Mouse (Mus musculus): ENCODE measurements around the gene Stat5a.

Stat5a gene

DNA sequence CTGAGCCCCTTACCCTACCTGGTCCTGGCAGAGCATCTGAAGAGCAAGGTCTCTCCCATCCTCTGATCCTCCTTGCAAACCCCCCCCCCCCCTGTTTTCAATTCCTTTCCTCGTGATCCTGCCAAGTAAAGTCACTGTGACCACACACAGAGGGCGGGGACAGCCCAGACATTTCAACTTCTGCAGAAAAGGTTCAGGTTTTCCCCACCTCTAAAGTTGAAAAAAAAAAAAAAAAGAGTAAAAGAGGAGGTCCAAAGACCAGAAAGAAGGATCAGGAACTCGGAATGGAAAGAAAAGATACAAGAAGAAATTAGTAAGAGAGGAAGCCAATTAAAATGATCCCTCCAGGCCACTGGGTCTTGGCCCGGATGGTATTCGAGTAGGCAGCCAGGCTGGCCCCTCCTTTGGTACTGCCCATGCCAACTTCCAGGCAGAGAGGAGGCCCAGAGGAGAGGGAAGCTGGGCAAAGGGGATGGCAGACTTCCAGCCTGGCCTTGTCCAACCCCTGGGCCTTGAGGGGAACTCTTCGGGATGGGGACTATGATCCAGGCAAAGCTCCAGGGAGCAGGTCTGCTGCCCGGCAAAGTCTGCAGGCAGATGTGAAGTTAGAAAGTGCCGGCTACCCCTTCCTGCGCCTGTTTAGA lies at the start of gene Stat5a:
Gene Stat5a (plus strand): TSS at position 417 of the 644 bp plus-strand sequence.
- CTCF ChIA-PET, result interaction anchor here (0.6 to 2.0 kb wide), 5 partner anchors 17 to 535 kb away, joined by 3 to 6 read pairs (median 3); no protein-coding TSS in a partner anchor

- CTCF ChIA-PET, result interaction anchor here (0.9 kb wide), 1 partner anchor 50 kb away, joined by 5 read pairs; no protein-coding TSS in a partner anchor
Observed at GRCm38 (mm10) chr11:100810516-100810915, 48.6 kb upstream of the Stat5a start.

DNA sequence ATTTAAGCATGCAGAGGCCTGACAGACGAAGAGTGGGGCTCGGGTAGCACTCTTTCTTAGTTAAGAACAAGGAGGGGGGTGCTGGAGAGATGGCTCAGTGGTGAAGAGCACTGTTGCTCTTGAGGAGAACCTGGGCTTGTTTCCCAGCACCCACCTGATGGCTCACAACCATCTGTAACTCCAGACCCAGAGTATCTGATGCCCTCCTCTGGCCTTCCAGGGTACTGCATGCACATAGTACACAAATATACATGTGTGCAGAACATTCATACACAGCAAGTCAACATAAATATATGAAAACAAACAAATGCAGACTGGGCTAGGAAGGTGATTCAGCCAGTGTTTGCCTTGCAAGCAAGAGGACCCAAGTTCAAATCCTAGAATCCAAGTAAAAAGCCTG lies 48.0 kb upstream of the Stat5a start:
- CTCF ChIA-PET, result no interaction called here

DNA sequence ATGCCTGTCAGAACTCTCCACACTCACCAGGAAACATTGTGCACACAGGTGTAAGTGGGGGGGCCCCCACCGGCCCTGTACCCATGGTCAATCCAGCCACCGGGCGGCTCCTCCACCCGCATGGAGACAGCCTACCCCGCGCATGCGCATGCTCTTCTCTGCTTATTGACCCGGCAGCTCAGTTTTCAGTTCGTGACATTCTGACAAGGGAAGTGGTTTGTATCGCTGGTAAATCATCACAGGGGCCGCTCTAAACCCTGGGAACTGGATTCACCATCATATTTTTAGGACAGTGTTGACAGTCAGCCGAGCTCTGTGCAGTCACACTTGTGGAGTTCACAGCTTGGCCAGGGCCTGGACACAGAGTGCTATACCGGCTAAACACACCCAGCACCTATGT lies 44.7 kb upstream of the Stat5a start:
- CTCF ChIA-PET, result interaction anchor here (0.6 to 0.8 kb wide), 2 partner anchors 55 to 439 kb away, joined by 3 to 4 read pairs; partner anchors contain the start of genes Kcnh4 and Vps25

DNA sequence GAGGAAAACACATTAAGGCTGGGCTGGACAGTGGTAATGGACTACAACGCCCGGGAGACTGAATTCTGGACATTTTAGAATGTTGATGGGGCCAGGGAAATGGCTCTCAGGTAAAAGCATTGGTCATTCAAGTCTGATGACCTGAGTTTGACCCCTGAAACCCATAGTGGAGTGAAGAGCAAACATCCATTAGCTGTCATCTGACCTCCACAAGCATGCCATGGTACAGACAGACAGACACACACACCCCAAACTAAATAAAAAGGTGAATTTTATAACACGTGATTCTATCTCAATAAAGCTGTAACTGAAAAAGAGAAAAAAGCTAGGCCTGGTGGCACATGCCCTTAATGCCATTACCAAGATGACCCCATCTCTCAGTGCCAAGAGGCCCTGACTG lies 42.8 kb upstream of the Stat5a start:
- CTCF ChIA-PET, result no interaction called here

DNA sequence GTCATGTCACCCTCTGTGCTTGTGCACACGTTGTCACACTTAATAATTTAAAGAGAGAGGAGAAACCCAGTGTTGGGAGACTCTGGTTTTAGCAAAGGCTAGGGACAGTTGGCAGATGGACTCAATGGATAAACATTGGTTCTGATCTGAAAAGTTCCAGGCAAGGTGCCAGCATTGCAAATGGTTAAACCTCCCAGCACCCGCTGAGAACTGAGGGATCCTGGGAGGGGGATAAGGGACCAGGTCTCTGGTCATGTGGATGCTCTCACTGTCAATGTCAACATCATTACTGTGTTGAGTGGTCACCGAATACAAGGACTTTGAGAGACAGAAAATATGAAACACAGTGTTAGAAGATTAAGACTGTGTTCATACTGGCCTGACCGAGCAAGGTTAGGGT lies 42.4 kb upstream of the Stat5a start:
- CTCF ChIA-PET, result no interaction called here

DNA sequence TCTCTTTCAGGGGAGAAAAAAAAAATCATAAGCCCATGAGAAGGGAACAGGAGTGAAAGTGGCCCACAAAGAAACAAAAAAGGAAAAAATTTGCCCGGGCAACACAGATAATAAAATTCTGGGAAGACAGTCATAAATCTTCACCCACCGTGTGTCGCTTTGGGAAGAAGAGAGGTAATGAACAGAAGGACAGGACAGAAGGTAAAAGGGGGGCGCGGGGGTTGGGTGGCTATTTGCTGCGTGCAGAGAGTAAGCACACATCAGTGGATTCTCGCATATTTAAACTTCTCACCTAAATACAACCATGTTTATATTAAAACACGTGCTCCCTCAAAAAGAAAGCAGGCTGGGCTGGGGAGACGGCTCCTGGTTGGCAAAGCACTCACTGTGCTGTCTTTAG lies 41.8 kb upstream of the Stat5a start:
- CTCF ChIA-PET, result no interaction called here

GRCm38 (mm10) chr11:100818359-100819012 lies 40.7 kb upstream of the Stat5a start:
- CTCF ChIA-PET, result interaction anchor here (0.6 to 0.7 kb wide), 3 partner anchors 73 to 249 kb away, joined by 3 read pairs; no protein-coding TSS in a partner anchor

GRCm38 (mm10) chr11:100819048-100819447 lies 40.1 kb upstream of the Stat5a start:
- CTCF ChIA-PET, result interaction anchor here (0.7 kb wide), 2 partner anchors 74 to 250 kb away, joined by 3 read pairs; no protein-coding TSS in a partner anchor

- CTCF ChIA-PET, result no interaction called here
Observed at GRCm38 (mm10) chr11:100819626-100820025, 39.5 kb upstream of the Stat5a start.

DNA sequence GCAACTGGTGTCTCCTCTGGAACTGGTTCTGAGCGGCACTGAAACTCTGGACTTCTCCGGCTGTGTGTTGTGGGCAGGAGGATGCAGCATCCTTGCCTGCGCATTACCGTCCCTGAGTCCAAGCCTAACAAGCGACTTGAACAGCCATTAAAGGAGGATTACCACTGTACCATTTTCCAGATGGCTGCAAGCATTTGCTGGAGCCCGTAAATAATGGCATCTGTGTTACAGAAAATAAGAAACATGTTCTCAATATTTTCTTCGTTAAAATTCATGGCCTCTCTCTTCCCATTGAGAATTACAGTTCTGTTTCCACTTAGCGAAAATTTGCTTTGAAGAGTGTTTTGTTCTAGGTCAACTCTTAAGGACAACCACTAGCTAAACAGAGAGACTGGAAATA lies 39.1 kb upstream of the Stat5a start:
- CTCF ChIA-PET, result no interaction called here

GRCm38 (mm10) chr11:100821605-100822220 lies 37.4 kb upstream of the Stat5a start:
- CTCF ChIA-PET, result no interaction called here

DNA sequence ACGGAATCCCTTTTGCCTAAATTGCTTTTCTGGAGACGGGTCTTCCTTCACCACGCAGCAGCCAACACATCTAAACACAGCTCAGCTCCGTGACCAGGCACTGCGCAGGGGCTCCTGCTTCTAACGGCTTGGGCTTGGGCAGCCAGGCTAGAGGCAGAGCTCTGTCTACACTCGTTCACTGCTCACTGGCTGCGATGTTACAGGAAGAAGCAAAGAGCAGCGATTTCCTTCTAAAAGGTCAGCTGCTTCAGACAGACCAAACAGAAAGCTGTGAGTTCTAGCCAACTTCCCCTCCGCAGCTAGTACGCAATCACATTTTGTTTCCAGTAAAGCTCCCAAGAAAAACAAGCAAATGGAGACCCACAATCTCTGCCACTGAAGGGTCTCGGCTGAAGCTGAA lies 36.8 kb upstream of the Stat5a start:
- CTCF ChIA-PET, result interaction anchor here (1.9 kb wide), 1 partner anchor 38 kb away, joined by 6 read pairs; the partner anchor contains the start of gene Stat5a

DNA sequence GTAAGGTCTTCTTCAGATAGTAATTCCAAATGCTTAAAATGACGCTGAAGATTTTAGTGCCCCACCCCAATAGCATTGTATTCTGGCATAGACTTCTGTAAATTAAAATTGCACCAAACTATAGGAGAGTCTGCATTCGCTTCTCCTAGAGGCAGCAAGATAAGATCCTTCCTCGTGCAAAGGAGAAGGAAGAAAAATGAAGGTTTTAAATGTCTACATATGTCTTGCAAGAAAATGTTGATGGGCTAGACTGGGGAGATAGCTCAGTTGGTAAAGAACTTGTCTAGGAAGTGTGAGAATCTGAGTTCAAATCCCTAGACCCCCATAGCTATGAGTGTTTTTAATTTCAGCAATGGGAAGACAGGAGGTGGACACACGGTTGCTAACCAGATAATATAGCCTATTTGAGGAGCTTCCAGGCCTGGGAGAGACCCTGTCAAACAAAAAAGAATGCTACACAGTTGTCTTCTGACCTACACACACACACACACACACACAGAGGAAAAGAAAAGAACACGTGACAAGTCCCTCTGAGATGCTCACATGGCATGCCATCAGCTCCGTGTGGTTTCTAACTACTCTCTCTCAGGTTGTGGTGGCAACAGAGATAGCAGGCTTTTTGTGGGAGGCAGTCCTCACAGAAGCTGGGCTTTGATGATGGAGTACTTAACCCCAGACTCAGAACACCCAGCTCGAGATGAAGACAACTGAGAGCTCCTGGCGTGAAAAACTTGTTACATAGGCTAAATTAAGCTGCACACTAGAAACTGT lies 35.4 kb upstream of the Stat5a start:
- CTCF ChIA-PET, result interaction anchor here (0.7 to 1.9 kb wide), 2 partner anchors 36 to 83 kb away, joined by 6 read pairs; partner anchors contain the start of gene Stat5a

DNA sequence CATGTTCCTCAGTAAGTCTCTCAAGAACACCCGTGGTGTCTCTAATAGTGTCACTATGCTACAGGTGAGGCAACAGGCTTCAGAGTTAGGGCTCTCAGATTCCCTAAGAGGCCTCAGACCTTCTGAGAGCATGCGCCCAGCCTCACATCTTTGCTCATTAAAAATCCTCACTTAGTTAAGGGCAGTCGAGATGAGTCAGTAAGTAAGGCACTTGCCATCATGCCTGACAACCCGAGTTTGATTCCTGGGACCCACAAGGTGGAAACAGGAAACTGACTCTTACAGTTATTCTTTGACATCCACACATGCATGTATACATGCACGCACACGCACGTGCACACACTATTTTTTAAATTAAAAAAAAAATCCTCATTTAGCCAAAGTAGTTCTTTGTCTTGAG lies 34.7 kb upstream of the Stat5a start:
- CTCF ChIA-PET, result no interaction called here

DNA sequence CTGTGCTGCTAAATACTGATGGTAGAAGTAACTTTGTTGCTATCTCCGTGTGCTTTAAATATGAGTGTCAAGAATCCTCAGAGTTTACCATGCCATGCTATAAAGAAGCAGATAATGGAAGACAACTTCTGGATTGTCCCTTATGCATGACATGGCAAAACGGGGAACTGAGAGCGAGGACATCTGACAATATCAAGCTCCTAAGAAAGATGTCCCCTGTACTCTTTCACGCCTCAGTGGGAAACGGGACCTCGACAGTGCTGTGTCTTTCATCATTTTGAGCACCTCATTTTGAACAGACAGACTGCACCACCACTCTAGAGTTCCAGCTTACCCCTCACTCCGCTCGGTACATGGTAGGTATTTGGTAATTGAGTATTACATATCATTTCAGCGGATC lies 33.7 kb upstream of the Stat5a start:
- CTCF ChIA-PET, result interaction anchor here (0.6 to 0.7 kb wide), 2 partner anchors 9 to 121 kb away, joined by 3 to 5 read pairs; no protein-coding TSS in a partner anchor

DNA sequence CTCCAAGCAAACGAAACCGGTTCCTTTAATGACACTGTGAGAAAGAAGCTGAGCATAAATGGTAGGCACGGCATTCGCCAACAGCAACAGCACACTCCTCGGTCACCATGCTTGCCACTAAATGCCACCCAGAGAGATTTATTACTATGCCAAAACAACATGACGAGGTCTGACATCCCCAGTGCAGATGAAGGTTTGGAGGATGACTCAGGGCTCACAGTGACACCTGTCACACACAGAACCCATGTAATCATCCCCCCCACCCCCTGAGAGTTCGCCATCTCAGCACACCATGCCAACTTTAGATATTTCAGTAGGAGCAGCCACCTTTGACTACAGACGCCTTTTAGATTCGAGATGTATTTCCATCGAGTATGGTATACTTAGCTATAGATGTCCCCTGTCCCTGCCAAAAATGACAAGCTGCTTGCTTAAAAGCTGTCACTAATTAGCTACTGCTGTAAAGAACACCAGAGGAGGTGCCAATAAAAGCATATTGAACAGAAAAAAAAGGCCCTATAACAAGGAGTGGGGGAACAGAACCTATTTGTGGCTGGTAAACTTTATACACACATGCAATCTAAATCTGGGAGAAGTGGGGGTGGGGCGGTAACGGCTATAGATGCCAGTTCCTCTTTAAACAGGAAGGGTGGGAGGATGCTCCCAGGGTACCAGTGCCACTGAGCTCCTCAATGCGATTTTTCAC lies 32.8 kb upstream of the Stat5a start:
- CTCF ChIA-PET, result interaction anchor here (0.6 to 0.7 kb wide), 2 partner anchors 8 to 122 kb away, joined by 3 to 5 read pairs; no protein-coding TSS in a partner anchor

DNA sequence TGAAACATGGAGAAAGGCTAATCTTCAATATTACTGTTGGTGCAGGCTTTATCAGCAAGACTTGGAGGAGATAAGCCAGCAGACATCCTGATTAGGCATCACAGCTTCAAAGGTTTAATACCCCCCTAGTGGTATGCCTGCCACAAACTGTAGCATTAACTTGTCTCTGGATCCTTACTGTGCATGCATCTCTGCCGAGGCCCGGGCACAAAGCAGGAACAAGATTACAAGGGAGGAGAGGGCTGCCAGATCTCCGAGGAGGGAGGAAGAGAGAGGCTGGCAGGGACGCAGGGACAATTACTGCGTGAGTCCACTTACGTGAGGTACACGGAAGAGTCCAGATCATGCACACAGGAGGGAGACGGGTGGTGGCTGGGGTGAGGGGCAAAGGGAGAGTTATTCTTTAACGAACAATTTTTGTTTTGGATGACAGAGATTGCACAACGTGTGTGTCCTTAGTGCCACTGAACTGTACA lies 30.4 kb upstream of the Stat5a start:
- CTCF ChIA-PET, result no interaction called here

GRCm38 (mm10) chr11:100829691-100830090 lies 29.5 kb upstream of the Stat5a start:
- CTCF ChIA-PET, result no interaction called here

DNA sequence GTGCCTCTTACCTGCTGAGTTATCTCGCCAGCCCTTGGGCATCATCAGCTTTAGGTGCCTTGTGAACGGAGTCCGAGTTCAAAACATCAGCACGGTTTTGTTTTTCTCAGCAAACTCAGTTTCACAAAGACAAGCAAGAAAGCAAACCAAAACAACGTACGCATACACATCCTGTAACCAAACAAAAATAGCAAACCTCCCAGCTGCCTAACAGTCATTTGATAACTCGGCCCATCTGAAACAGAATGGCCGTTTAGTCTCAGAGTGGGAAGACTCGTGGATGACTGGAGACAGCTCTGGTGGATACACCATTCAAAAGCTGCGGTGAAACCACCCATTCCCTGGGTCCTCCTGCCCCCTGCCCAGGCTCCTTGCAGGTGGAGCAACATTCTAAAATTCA lies 27.8 kb upstream of the Stat5a start:
- CTCF ChIA-PET, result interaction anchor here (0.5 kb wide), 1 partner anchor 38 kb away, joined by 4 read pairs; no protein-coding TSS in a partner anchor

DNA sequence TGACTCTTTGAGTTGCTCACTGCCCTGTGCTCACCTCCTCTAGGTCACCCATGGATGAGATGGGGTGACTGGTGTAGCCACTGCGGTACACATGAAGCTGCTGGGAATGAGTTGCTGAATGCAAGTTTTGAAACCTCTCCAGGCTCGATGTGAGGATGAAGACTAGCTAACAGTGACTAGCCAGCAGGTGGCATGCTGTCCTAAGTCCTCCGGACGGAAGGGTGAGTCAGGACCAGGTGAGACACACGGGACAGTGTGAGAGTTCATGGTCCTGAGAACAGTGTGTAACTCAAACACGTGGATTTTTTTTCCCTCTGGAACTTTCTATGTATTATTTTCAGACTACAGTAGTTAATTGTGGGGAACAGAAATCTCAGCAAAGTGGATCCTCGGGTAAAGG lies 25.7 kb upstream of the Stat5a start:
- CTCF ChIA-PET, result interaction anchor here (1.2 kb wide), 1 partner anchor 8 kb away, joined by 5 read pairs; no protein-coding TSS in a partner anchor
